Mouse (Mus musculus) kidney, adult 8-10 months (tissue): Measurements from ENCODE around the gene Ptpru.

Source experiments
- DNase-seq, 2 experiments: peaks; one replicate each; pipeline ENCODE4 v3.0.0; 2022

The Ptpru gene

GRCm38 (mm10) chr4:131837872-131838524 is at the start of gene Ptpru:
Ptpru (minus strand) TSS chr4:131838288.
- DNase-seq: peak; percentile 77 to 90

DNA sequence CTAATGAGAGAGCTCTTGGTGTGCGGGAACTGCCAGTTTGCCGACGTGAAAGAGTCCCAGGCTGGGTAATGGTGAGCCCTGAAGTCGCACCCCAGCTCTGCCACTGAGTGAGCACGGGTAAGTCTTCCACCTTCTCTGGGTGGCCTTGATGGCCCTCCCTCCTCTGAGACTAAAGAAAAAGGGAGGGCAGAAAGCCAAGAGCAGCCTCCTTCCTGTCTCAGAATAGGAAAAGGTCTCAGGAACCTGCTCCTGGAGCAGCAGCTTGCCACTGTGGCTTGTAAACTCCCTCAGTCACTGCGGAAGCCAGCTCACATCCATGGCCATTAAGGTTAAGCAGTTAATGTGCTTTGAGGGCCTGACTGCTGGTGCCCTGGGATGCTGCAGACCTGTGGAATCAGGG is 47.3 kb upstream of the Ptpru start:
- no peak for DNase-seq

- DNase-seq: no peak
These were observed 45.5 kb upstream of the Ptpru start for GRCm38 (mm10) chr4:131883571-131883970.

DNA sequence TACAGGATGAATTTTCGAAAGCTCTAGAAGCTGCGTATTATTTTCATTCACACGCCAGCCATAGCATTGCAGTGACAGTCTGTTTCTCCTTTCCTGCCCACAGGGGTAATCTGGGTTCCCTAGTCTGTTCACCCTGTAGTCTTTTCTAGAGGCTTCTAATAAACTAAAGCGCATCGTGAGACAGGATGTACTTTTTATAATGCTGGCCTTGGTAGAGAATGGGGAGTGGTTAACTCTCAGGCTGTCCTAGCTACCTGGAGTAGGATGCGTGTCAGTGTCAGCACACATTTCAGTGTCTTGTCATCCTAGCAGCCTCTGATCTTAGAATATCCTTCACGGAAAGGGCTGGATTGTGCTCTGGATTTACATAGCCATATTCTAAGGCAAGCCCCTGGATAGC is 43.2 kb upstream of the Ptpru start:
- DNase-seq: no peak

DNA sequence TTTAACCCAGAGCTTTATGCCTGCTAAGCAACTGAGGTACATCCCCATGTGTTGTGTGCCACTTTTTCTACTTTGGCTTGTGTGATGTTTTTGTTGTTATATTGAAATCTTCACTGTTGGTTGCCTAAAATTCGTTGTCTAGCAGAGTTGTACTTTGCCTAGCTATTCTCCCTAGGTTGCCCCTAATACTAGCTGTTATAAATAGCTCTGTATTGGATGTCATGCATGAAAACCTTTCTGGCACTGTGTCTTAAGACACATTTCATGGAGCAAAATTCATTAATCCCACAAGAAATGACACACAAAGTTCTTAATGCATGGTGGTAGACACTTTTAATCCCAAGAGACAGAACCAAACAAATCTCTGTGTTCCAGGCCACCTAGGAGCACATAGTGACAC is 41.6 kb upstream of the Ptpru start:
- DNase-seq: no peak

DNA sequence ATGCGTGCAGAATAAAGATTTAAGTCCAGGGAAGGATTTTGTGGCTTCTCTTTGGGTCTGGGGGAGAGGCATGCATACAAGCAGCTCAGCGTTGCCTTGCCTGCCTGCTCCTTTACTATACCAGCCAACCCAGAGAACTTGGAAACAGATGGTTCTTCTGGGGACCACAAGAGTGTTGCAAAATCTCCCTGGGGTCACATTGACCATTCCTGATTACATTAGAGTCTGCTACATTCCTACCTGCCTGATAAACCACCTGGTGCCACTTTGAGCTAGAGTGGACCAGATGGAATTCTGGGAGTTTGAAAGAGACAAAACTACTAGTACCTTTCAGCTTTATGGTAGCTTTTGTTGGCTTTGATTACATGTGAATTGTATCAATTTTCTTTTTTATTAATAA is 38.7 kb upstream of the Ptpru start:
- no peak for DNase-seq

DNA sequence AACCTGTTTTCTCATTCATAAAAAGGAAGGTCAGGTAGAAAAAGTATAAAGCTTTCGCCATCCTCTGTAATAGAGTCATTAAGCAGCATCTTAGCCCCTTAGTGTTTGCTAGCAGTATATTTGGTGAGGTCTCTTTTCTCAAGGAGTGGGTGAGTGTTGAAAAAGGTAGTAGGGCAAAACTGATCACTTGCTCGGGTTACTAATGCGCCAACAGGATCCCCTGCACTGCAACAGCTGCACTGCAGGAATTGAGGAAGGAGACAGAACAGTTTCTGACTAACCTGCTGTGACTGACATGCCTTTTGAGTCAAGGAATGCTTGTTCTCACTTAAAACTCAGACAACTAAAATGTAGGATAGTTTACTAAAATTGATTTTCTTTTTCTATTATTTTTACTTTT is 37.2 kb upstream of the Ptpru start:
- no peak for DNase-seq

- DNase-seq: no peak
These were observed 36.5 kb upstream of the Ptpru start for GRCm38 (mm10) chr4:131874567-131874966.

- DNase-seq: no peak
These were observed 36.1 kb upstream of the Ptpru start for GRCm38 (mm10) chr4:131874169-131874536.

DNA sequence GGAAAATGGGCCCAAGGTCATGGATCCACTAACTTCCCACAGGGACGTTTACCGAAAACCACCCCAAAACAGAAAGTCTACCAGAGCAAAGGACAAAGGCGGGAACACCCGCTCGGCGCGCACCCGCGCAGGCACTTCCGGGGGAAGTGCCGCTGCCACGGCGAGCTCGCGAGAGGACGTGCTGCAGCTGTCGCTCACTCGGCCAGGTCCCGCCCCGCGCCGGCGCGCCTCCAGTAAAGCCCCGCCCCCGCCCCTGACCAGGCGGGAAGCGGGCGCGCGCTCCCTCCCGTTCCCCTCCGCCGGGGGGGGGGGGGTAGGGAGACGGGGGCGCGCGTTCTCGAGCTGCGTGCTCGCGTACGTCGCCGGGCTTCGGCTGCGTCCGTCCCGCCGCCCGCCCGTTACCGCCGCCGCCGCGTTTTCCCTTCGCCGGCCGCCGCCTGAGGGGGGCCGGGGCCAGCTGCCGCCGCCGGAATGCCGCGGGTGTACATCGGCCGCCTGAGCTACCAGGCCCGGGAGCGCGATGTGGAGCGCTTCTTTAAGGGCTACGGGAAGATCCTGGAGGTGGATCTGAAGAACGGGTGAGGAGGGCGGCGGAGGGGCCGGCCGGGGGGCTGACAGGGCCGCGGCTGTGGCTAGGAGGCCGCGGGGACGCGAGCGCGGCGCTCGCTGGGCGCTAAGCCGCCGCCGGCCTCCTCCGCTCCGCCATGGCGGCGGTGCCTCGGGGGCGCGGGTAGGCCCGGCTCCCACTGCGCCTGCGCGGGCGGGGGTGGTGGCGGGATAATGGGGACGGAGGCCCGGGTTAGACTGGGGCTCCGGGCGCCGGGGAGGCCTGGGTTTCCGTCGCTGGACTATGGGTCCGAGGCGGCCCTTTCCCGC is 35.4 kb upstream of the Ptpru start, which contains the start of gene Srsf4:
Gene Srsf4 (plus strand): TSS at position 325 of the 876 bp plus-strand sequence.
- peak; percentile 92 to 93 for DNase-seq

GRCm38 (mm10) chr4:131872672-131873292 is 34.7 kb upstream of the Ptpru start:
- no peak for DNase-seq

DNA sequence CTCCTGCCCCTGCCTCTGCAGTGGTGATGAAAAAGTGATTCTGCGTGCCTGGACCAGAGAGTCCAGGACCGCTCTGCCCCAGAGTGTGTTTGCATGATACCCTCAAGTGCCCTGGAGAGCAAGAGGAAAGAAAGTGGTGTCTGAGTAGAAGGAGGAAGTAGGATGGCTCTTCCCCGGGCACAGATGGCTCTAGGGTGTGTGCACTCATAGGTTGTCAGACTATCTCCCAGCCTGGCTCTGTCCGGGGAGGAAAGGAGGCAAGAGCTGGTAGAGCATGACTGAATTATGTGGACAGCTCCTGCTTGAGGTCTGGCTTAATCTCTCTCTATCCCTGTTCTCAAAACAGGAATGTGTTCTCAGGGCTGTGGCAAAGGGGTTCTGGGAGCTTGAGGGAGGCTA is 23.3 kb upstream of the Ptpru start:
- DNase-seq: no peak

- peak; percentile 63 to 86 for DNase-seq
These were observed 22.6 kb upstream of the Ptpru start for GRCm38 (mm10) chr4:131860492-131861340.

DNA sequence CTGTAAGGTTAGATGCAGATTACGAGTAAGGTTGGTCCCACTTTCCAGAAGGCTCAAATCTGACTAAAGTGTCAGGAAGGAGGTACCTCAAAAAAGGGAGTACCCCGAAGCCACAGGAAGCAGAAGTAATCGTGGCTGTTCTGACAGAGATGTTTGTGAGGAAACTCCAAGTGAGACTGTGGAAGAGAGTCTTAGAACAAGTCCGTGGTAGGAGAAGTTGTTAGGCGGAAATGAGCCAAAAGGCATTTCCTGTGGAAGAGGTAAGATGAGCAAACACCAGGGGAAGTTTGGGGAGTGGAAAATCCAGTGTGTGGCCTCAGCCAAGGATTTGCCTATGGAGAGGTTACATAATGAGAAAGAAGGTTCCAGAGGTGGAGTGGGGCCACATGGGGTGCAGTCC is 16.9 kb upstream of the Ptpru start:
- DNase-seq: no peak

DNA sequence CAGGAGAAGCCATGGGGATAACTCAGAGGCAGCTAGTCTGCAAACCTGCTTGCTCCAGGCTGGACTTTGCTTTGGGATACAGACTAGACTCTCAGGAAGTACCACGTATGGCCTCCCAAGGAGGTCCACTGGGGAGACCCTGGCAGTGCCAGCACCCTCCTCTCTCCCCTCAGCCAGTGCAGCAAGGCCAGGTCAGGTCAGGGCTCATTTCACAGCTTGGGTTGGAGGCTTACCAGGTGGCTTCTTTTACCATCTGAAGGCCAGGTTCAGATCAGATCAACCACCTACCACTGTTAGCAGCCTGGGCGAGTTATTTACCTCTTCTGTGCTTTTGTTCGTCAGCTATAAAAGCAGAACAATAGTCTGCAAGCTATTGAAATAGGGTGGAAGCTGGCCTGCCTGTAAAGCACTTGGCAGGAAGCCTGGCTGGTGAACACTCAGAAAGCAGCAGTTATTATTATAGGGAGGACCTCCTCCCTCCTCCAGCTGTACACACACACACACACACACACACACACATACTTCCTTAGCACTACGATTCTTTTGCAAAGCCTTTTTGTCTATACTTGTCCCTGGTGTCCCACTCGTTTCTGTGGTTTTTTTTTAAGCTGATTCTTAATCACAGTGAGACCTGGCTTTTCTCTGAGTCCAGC is 12.0 kb upstream of the Ptpru start:
- no peak for DNase-seq

DNA sequence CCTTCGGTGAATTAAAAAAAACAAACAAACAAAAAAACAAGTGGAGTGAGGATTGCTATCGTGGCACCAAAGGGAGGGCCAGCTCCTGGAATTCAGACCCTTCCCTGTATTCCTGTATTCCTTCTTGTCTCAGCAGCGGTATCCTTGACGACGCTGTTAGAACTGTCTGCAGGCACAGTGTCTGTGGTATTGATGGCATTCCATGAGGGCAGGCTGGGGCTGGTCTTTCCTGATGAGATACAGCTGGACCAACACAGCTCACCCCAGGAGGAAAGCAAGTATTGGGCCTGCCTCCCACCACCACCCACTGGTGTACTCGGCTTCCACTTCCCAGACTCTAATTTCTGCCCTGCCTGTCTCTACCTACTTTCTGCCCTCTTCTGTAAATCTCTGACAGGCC is 10.0 kb upstream of the Ptpru start:
- DNase-seq: no peak

DNA sequence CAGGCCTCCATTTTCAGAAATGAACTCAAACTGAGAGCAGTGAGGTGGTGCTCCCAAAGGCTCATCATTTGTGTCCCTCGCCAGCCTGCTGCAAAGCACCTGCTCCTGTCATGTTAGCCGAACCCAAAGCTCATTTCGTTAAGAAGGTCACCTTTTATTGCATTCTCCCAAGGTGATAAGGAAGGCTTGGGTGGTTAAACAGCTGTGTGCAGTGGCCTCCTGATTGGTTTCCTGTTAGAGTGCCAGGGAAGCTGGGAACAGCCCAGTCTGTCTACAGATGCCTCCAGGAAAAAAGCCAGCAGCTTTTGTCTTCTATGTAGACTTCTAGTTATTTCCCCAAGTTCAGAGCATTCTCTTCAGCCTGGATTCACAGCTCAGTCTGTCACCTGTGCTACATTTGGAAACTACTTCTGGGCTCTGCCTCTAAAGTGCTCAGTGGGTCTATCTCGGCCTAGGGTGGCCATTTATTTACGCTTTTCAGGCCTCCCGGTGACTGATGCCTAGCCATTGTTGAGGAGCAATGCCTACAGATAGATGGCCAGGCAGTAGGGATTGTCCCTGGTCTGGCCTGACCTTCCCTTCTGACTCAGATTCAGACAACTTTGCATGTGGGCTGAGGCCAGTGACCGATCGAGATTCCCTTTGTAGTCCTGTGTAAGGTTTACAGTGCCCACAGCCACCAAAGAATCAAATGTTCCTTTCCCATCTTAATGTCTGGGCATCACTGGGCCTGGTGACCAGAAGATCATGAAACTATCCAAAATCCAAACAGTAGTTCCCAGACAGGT is 8.1 kb upstream of the Ptpru start:
- no peak for DNase-seq

DNA sequence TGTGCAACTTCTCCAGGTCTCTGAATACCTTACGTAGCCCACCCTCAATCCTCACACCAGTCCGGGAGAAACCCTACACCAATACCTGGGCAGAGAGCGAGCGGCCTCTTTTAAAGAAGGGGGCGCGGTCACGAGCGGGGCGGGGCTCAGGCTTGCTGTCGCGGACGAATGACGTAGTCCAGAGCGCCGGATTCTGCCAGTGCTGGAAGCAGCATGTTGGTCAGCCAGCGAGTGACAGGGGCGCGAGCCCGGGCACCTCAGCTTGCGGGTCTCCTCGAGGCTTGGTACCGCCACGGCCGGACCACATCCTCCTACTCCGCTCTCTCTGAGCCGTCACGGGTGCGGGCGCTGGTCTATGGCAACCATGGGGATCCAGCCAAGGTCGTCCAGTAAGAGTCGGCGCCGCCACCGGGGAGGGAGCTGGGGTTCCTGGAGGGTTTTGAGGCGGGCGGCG is 5.2 kb upstream of the Ptpru start, which contains the start of gene Mecr:
Gene Mecr (plus strand): TSS at position 181 of the 454 bp plus-strand sequence.
- peak; percentile 91 to 97 for DNase-seq

DNA sequence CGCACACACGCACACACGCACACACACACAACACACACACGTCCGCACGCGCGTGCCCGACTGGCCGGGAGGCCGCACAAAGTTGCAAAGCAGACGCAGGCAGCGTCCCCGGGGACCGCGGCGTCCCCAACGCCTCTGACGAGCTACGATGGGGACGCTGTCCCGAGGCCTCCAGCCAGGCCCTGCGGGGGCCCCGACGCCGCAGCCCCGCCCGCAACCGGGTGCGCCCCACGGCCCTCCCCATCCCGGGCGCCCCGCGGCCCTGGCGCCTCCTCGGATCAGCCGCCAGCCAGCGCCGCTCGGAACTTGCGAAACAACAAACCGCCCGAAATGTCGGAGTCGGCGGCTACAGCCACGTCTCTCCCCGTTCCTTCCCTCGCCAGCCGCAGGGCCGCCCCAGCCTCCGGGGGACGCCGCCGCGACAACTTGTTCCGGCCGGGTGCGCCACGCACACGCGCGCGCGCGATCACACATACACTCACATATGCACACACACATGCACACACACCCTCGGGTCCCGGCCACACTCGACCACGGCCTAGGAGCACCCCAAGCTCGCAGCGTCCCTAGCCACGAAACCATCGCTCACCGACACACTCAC is 1.1 kb downstream of the Ptpru start:
- DNase-seq: no peak

DNA sequence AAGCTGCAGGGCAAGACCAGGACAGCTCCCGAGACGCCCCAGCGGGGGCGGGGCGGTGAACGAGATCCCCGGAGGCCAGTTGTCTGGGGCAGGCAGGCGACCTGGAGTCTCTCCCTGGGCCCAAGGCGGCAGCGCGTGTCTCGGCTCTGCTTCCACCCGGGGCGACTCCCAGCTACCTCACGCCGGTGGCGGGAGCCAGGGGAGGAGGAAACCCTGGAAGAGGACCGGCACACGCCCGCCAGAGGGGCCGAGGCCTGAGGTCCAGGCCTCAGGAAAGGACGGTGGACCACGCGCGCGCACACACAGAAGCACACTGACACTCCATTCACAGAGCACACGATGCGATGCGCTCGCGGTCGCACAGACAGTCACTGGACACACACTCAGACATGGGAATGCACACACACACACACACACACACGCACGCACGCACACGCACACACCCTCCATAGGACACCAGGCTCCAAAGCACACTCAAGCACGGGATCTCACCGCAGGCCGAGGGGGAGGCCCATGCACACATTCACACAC is 1.7 kb downstream of the Ptpru start:
- DNase-seq: peak in 1 of 2 experiments; percentile 30
